In the genomic region with DNA sequence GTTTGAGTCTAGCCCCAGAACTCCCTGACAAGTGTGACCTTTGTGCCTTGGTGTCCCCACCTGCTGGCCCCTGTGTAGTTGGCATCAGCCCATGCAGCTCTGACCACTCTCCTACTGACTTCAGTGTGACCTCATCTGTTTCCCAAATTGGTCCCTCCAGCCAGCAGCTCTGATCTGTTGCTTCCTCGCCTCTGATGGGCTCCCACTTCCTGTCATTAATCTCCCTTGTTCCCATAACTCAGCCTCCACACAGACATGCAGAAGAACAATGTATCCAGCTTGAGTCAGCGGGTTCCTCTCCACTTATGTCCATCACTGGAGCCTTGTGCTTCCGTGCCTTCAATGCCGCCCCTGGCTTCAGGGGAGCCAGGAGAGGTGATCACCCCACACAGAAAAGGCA, we compare ENCODE assay signal across 12 mouse cellular contexts.
A peak's percentile ranks its signal among the peaks of the same experiment; 100 is the strongest.
DNase-seq lines count a peak whose midpoint lies in the region; ATAC-seq and TF ChIP-seq lines count a peak whose summit lies in the region.
"Had no signal": no experiment of that assay in that cellular context is flagged by ENCODE, and none has a peak within 500 bp of the region (broad histone marks: within the 10 kb centered on the region; RNA-seq: fewer than 3 reads in every experiment).

No protein-coding gene starts in this region.

- H3K27me3 ChIP-seq in testis, adult 2 months (ENCODE audit: control insufficient read depth, insufficient read depth, low read length), result no peaks in the 10 kb centered on the region
- H3K27me3 ChIP-seq in intestine, embryonic 16.5 days (replicated peaks; ENCODE audit: control insufficient read depth, insufficient read depth, low read length), result no peaks in the 10 kb centered on the region
- H3K27me3 ChIP-seq in liver, embryonic 11.5 days (replicated peaks; ENCODE audit: control insufficient read depth, insufficient read depth, low read length), result no peaks in the 10 kb centered on the region
- H3K27me3 ChIP-seq in forebrain, postnatal 0 days (ENCODE audit: insufficient read depth, low read length), result no peaks in the 10 kb centered on the region
- H3K27me3 ChIP-seq: limb, embryonic 12.5 days had no signal

- intact Hi-C loops in left cerebral cortex, postnatal 14 days (cut with DNase I), result no loop called here

- ATAC-seq in intestine, embryonic 16.5 days, result peak; percentile 42; the same call in 1 of the 2 replicates
- 0 out of 2 replicates have a peak, but pooled peaks have one; percentile 34 for ATAC-seq in liver, embryonic 11.5 days (replicated peaks; ENCODE audit: low FRiP score)
- ATAC-seq in forebrain, postnatal 0 days, result no peak
- ATAC-seq: activated CD4-positive, CD25-positive, alpha-beta regulatory T cell, adult 4 months; forebrain, embryonic 14.5 days had no signal

- no peak for TF ChIP-seq POLR2A in testis, adult 2 months (IDR thresholded peaks at IDR 0.05; ENCODE audit: control insufficient read depth, low read depth, low read length)

- no peaks in the 10 kb centered on the region for H3K9me3 ChIP-seq in intestine, embryonic 16.5 days (ENCODE audit: control insufficient read depth, low read length)
- no peaks in the 10 kb centered on the region for H3K9me3 ChIP-seq in liver, embryonic 11.5 days (ENCODE audit: control insufficient read depth, low read length)
- H3K9me3 ChIP-seq in forebrain, postnatal 0 days (ENCODE audit: low read length), result no peaks in the 10 kb centered on the region
- H3K9me3 ChIP-seq: limb, embryonic 12.5 days had no signal

- H3K4me3 ChIP-seq in testis, adult 2 months (ENCODE audit: control insufficient read depth, low read depth, low read length), result no peak overlapping the region
- no peak overlapping the region for H3K4me3 ChIP-seq in intestine, embryonic 16.5 days (ENCODE audit: low read length)
- H3K4me3 ChIP-seq in liver, embryonic 11.5 days (ENCODE audit: low read depth, low read length), result no peak overlapping the region
- no peak overlapping the region for H3K4me3 ChIP-seq in forebrain, postnatal 0 days (ENCODE audit: low read depth, low read length)
- H3K4me3 ChIP-seq: limb, embryonic 12.5 days had no signal

- no peak for TF ChIP-seq CTCF in testis, adult 2 months (IDR thresholded peaks at IDR 0.05; ENCODE audit: control insufficient read depth, insufficient read depth, insufficient replicate concordance, low read depth, low read length)
- no peak for TF ChIP-seq CTCF in forebrain, postnatal 0 days (IDR thresholded peaks at IDR 0.05; ENCODE audit: low read depth)

- DNase-seq in testis, postnatal 14 days (ENCODE audit: low spot score), result no peak
- no peak for DNase-seq in liver, embryonic 11.5 days (ENCODE audit: low spot score)
- no peak for DNase-seq in left cerebral cortex, adult 9 months (ENCODE audit: low spot score in 2 of 2)
- DNase-seq in thymus, adult 18-20 months, result no peak
- no peak for DNase-seq in forebrain, postnatal 0 days
- DNase-seq in left cerebral cortex, postnatal 14 days (ENCODE audit: low spot score in 2 of 2), result no peak
- DNase-seq: cerebellum, adult 9-11 months had no signal

- WGBS in intestine, embryonic 16.5 days, result 38% methylated on average over 4 of the region's 4 CpGs
- 33% methylated on average over 4 of the region's 4 CpGs for WGBS in liver, embryonic 11.5 days
- 69% methylated on average over 4 of the region's 4 CpGs for WGBS in forebrain, postnatal 0 days

- H3K36me3 ChIP-seq in testis, adult 2 months (ENCODE audit: control insufficient read depth, insufficient read depth, low read length), result no peaks in the 10 kb centered on the region
- no peaks in the 10 kb centered on the region for H3K36me3 ChIP-seq in intestine, embryonic 16.5 days (ENCODE audit: control insufficient read depth, insufficient read depth, low read length)
- H3K36me3 ChIP-seq in liver, embryonic 11.5 days (ENCODE audit: control insufficient read depth, insufficient read depth, low read length), result no peaks in the 10 kb centered on the region
- H3K36me3 ChIP-seq in forebrain, postnatal 0 days (ENCODE audit: insufficient read depth), result no peaks in the 10 kb centered on the region
- H3K36me3 ChIP-seq: limb, embryonic 12.5 days had no signal

- H3K27ac ChIP-seq in testis, adult 2 months (ENCODE audit: control insufficient read depth, insufficient read depth, low read depth, low read length), result peak overlapping the region; percentile 52
- H3K27ac ChIP-seq in intestine, embryonic 16.5 days (ENCODE audit: low read length), result no peak overlapping the region
- H3K27ac ChIP-seq in liver, embryonic 11.5 days (ENCODE audit: low read depth, low read length), result no peak overlapping the region
- no peak overlapping the region for H3K27ac ChIP-seq in forebrain, postnatal 0 days (ENCODE audit: low read depth, low read length)
- H3K27ac ChIP-seq: limb, embryonic 12.5 days had no signal

- no peak overlapping the region for H3K9ac ChIP-seq in intestine, embryonic 16.5 days (ENCODE audit: low read depth, low read length)
- H3K9ac ChIP-seq in liver, embryonic 11.5 days (ENCODE audit: low read depth, low read length), result no peak overlapping the region
- no peak overlapping the region for H3K9ac ChIP-seq in forebrain, postnatal 0 days
- H3K9ac ChIP-seq: limb, embryonic 12.5 days had no signal

- peaks cover 3% of the 10 kb centered on the region for H3K4me1 ChIP-seq in testis, adult 2 months (ENCODE audit: control insufficient read depth, insufficient read depth, low read length)
- H3K4me1 ChIP-seq in intestine, embryonic 16.5 days (ENCODE audit: control insufficient read depth, insufficient read depth, low read length), result peaks cover 11% of the 10 kb centered on the region
- peaks cover 7% of the 10 kb centered on the region for H3K4me1 ChIP-seq in liver, embryonic 11.5 days (replicated peaks; ENCODE audit: control insufficient read depth, insufficient read depth, low read length)
- no peaks in the 10 kb centered on the region for H3K4me1 ChIP-seq in forebrain, postnatal 0 days (ENCODE audit: insufficient read depth)

- H3K4me2 ChIP-seq in intestine, embryonic 16.5 days (ENCODE audit: low read depth, low read length), result no peak overlapping the region
- no peak overlapping the region for H3K4me2 ChIP-seq in liver, embryonic 11.5 days
- no peak overlapping the region for H3K4me2 ChIP-seq in forebrain, postnatal 0 days (ENCODE audit: low read depth)
- H3K4me2 ChIP-seq: limb, embryonic 12.5 days had no signal
